Mouse (Mus musculus) neural tube, embryonic 11.5 days (tissue): Measurements from ENCODE around the gene Rlf. TPM values are rescaled to one million over a fixed set of nuclear protein-coding genes. Genes with fewer than 3 reads are reported as not detected.

Source experiments
- ATAC-seq: fragments of 200-750 bp; cut with Nextera tagmentation; 2 replicates; pipeline ENCODE4 v1.8.0; 2017; ENCODE audit warnings: moderate number of reproducible peaks, mild to moderate bottlenecking, moderate TSS enrichment, moderate library complexity; ENCODE audit not compliant: insufficient read depth, low FRiP score, low TSS enrichment
- DNase-seq: peaks from one replicate; pipeline ENCODE4 v3.0.0-alpha.2; 2015; ENCODE audit warnings: low spot score
- H3K27ac ChIP-seq: fragments of 300-500 bp; sonication (generic); 2 replicates; pipeline ENCODE4 v1.5.1; 2014; ENCODE audit warnings: low read depth, mild to moderate bottlenecking, low read length
- H3K27me3 ChIP-seq: fragments of 300-500 bp; sonication (generic); 2 replicates; pipeline ENCODE4 v1.6.1; 2014; ENCODE audit warnings: mild to moderate bottlenecking, low read length, mixed read lengths; ENCODE audit not compliant: control insufficient read depth, insufficient read depth
- H3K36me3 ChIP-seq: fragments of 300-500 bp; sonication (generic); 2 replicates; pipeline ENCODE4 v1.6.1; 2014; ENCODE audit warnings: mild to moderate bottlenecking, low read length, moderate library complexity, mixed read lengths; ENCODE audit not compliant: control insufficient read depth, insufficient read depth
- H3K4me1 ChIP-seq: fragments of 300-500 bp; sonication (generic); 2 replicates; pipeline ENCODE4 v1.6.1; 2014; ENCODE audit warnings: low read length, mixed read lengths; ENCODE audit not compliant: control insufficient read depth, insufficient read depth
- H3K4me2 ChIP-seq: fragments of 300-500 bp; sonication (generic); 2 replicates; pipeline ENCODE4 v1.6.1; 2014; ENCODE audit warnings: low read depth, mild to moderate bottlenecking, moderate library complexity
- H3K4me3 ChIP-seq: fragments of 300-500 bp; sonication (generic); 2 replicates; pipeline ENCODE4 v1.5.1; 2014; ENCODE audit warnings: low read depth, low read length
- H3K9ac ChIP-seq: fragments of 300-500 bp; sonication (generic); 2 replicates; pipeline ENCODE4 v1.6.1; 2014; ENCODE audit warnings: mild to moderate bottlenecking, low read length
- H3K9me3 ChIP-seq: fragments of 300-500 bp; sonication (generic); 2 replicates; pipeline ENCODE4 v1.6.1; 2016; ENCODE audit warnings: low read length; ENCODE audit not compliant: control insufficient read depth
- WGBS: fragments of 180-500 bp; shearing (Covaris S2); extraction: QIAGEN DNeasy Blood & Tissue Kit; methylation state at CpG from one replicate; pipeline ENCODE4 v1.1.7; 2014; 5-methylcytosine and 5-hydroxymethylcytosine counted together
- polyA plus RNA-seq: library from polyadenylated mRNA; unstranded; fragments of >200 nt; fragmentation: Nextera tagmentation; extraction: Ambion mirVana; gene quantifications from 2 replicates; pipeline ENCODE4 v1.2.1, GENCODE M21; 2014

Gene Rlf
- polyA plus RNA-seq, 1 experiment from 2014 or later = 24.4 TPM

- no peaks in the 10 kb centered on the region for H3K4me1 ChIP-seq
- no peak overlapping the region for H3K4me2 ChIP-seq
- DNase-seq (no peak), ATAC-seq (no peak)
- H3K27me3 ChIP-seq = no peaks in the 10 kb centered on the region
- H3K9me3 ChIP-seq = no peaks in the 10 kb centered on the region
- 71% methylated on average over 1 of the region's 1 CpGs for WGBS
- H3K4me3 ChIP-seq = no peak overlapping the region
- no peak overlapping the region for H3K9ac ChIP-seq
- H3K36me3 ChIP-seq = no peaks in the 10 kb centered on the region
- no peak overlapping the region for H3K27ac ChIP-seq
Observed at GRCm38 (mm10) chr4:121223136-121223535, 8.3 kb upstream of the Rlf start.

GRCm38 (mm10) chr4:121216216-121216615 is 1.3 kb upstream of the Rlf start:
- H3K27me3 ChIP-seq = no peaks in the 10 kb centered on the region
- no peak overlapping the region for H3K4me2 ChIP-seq
- ATAC-seq (no peak), DNase-seq (no peak)
- H3K27ac ChIP-seq = no peak overlapping the region
- H3K4me1 ChIP-seq = peaks cover 9% of the 10 kb centered on the region
- no peaks in the 10 kb centered on the region for H3K36me3 ChIP-seq
- no peak overlapping the region for H3K4me3 ChIP-seq
- H3K9ac ChIP-seq = no peak overlapping the region
- no peaks in the 10 kb centered on the region for H3K9me3 ChIP-seq
- 61% methylated on average over 2 of the region's 2 CpGs for WGBS

GRCm38 (mm10) chr4:121215489-121215888 is 605 bp upstream of the Rlf start:
- Histone ChIP-seq H3K9me3 (no peaks in the 10 kb centered on the region), H3K4me3 (peak overlapping the region; percentile 82), H3K9ac (peak overlapping the region; percentile 96), H3K4me1 (peaks cover 9% of the 10 kb centered on the region), H3K27me3 (no peaks in the 10 kb centered on the region), H3K36me3 (no peaks in the 10 kb centered on the region), H3K4me2 (peak overlapping the region; percentile 43), H3K27ac (no peak overlapping the region)
- ATAC-seq = peak; percentile 3; the same call in 1 of the 2 replicates
- WGBS = 35% methylated on average over 5 of the region's 5 CpGs
- DNase-seq = no peak

- Histone ChIP-seq H3K4me2 (peak overlapping the region; percentile 83), H3K4me3 (peak overlapping the region; percentile 82), H3K9ac (peak overlapping the region; percentile 96), H3K27ac (peak overlapping the region; percentile 78), H3K9me3 (no peaks in the 10 kb centered on the region), H3K36me3 (no peaks in the 10 kb centered on the region), H3K27me3 (no peaks in the 10 kb centered on the region), H3K4me1 (peaks cover 9% of the 10 kb centered on the region)
- peak; percentile 80 for ATAC-seq
- DNase-seq = peak; percentile 59
- 2% methylated on average over 36 of the region's 36 CpGs for WGBS
Observed at GRCm38 (mm10) chr4:121213936-121214792, 720 bp downstream of the Rlf start.

- WGBS = 88% methylated on average over 4 of the region's 4 CpGs
- no peak for ATAC-seq
- Histone ChIP-seq H3K4me3 (no peak overlapping the region), H3K27ac (no peak overlapping the region), H3K4me1 (peaks cover 9% of the 10 kb centered on the region), H3K36me3 (no peaks in the 10 kb centered on the region), H3K4me2 (no peak overlapping the region), H3K27me3 (no peaks in the 10 kb centered on the region), H3K9me3 (no peaks in the 10 kb centered on the region), H3K9ac (no peak overlapping the region)
- no peak for DNase-seq
Observed at GRCm38 (mm10) chr4:121208911-121209310, 6.0 kb downstream of the Rlf start.

GRCm38 (mm10) chr4:121197856-121198255 is 17.0 kb downstream of the Rlf start:
- DNase-seq (no peak), ATAC-seq (no peak)
- Histone ChIP-seq H3K4me1 (no peaks in the 10 kb centered on the region), H3K4me3 (no peak overlapping the region), H3K27ac (no peak overlapping the region), H3K9me3 (no peaks in the 10 kb centered on the region), H3K9ac (no peak overlapping the region), H3K4me2 (no peak overlapping the region), H3K36me3 (no peaks in the 10 kb centered on the region), H3K27me3 (no peaks in the 10 kb centered on the region)
- WGBS = 87% methylated on average over 4 of the region's 4 CpGs

GRCm38 (mm10) chr4:121196995-121197394 is 17.9 kb downstream of the Rlf start:
- H3K9me3 ChIP-seq = no peaks in the 10 kb centered on the region
- WGBS = 89% methylated on average over 4 of the region's 4 CpGs
- no peaks in the 10 kb centered on the region for H3K27me3 ChIP-seq
- H3K36me3 ChIP-seq = no peaks in the 10 kb centered on the region
- no peak overlapping the region for H3K4me3 ChIP-seq
- DNase-seq (no peak), ATAC-seq (no peak)
- H3K27ac ChIP-seq = no peak overlapping the region
- no peaks in the 10 kb centered on the region for H3K4me1 ChIP-seq
- H3K9ac ChIP-seq = no peak overlapping the region
- no peak overlapping the region for H3K4me2 ChIP-seq

- no peak for DNase-seq
- WGBS = 92% methylated on average over 2 of the region's 2 CpGs
- no peak overlapping the region for H3K27ac ChIP-seq
- no peak overlapping the region for H3K4me2 ChIP-seq
- no peaks in the 10 kb centered on the region for H3K27me3 ChIP-seq
- H3K36me3 ChIP-seq = no peaks in the 10 kb centered on the region
- H3K4me1 ChIP-seq = no peaks in the 10 kb centered on the region
- H3K4me3 ChIP-seq = no peak overlapping the region
- no peak for ATAC-seq
- H3K9ac ChIP-seq = no peak overlapping the region
- H3K9me3 ChIP-seq = no peaks in the 10 kb centered on the region
Observed at GRCm38 (mm10) chr4:121196205-121196604, 18.7 kb downstream of the Rlf start.

GRCm38 (mm10) chr4:121194736-121195135 is 20.1 kb downstream of the Rlf start:
- Histone ChIP-seq H3K36me3 (no peaks in the 10 kb centered on the region), H3K4me2 (no peak overlapping the region), H3K9ac (no peak overlapping the region), H3K27ac (no peak overlapping the region), H3K4me1 (no peaks in the 10 kb centered on the region), H3K4me3 (no peak overlapping the region), H3K27me3 (no peaks in the 10 kb centered on the region), H3K9me3 (no peaks in the 10 kb centered on the region)
- DNase-seq = no peak
- no peak for ATAC-seq
